Mouse (Mus musculus) cortical plate, adult 2 months (tissue): ENCODE data around the gene Myo3a.

ENCODE experiments used
- CTCF ChIP-seq: fragments of 200-500 bp; IDR thresholded peaks from 2 replicates; pipeline ENCODE4 v1.5.1; 2011; ENCODE audit warnings: mild to moderate bottlenecking, control low read depth, low read length; ENCODE audit not compliant: insufficient read depth; ENCODE audit errors: extremely low read depth
- POLR2A ChIP-seq: fragments of 200-500 bp; IDR thresholded peaks from 2 replicates; pipeline ENCODE4 v1.6.1; 2011; ENCODE audit warnings: mild to moderate bottlenecking, low read length, control low read depth; ENCODE audit not compliant: insufficient read depth; ENCODE audit errors: extremely low read depth

- TF ChIP-seq CTCF (no peak), POLR2A (no peak)
Observed at GRCm38 (mm10) chr2:22648394-22648793, 421.1 kb downstream of the Myo3a start.
